Mouse (Mus musculus): ENCODE results near the gene Nsmce4a.

DNA sequence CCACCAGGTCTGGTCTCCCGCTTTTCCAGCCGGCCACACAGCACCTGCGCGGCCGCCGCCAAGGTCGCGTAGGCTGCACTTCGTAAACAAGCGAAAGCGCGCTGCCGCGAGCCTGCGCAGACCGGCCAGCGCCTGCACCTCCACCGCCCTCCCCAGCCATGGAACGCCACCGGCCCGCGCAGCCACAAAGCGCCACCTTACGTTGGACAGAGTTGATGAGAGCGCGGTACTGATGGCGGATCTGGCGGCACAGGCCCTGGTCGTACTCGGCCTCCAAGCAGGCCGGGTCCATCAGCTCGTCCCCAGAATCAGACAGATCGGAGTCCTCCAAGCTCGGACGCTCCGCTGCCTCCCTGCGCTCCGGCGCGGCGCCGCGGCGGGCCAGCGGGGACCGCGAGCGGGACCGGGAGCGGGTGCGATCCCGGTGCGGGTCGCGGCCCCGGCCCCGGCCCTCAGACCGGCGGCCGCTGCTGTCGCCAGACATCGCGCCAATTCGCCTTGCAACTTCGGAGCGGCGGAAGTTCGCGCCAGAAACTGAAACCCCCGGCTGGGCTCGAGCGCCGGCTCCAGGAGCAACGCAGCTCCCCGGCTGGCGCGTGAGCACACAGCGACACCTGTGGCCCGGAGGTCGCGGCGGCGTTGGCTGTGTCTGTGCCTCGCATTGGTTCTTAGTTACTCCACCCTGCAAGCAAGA, 26.0 kb downstream of the Nsmce4a start:
- TF ChIP-seq CTCF (IDR thresholded peaks at IDR 0.05; ENCODE audit: borderline replicate concordance, insufficient read depth, low read length): peak; percentile 94
- no peak; the same call in 1 of the 2 replicates for TF ChIP-seq POLR2A (IDR thresholded peaks at IDR 0.05; ENCODE audit: low read depth, low read length)

Data from embryonic fibroblast, embryonic 13.5 days (primary cell).